Mouse (Mus musculus) forebrain, embryonic 13.5 days (tissue): Measurements from ENCODE around the gene Grid2ip. TPM values are rescaled to one million over a fixed set of nuclear protein-coding genes. Genes with fewer than 3 reads are reported as not detected.

Experiments used
- ATAC-seq: fragments of 200-750 bp; cut with Nextera tagmentation; 2 replicates; pipeline ENCODE4 v1.8.0; 2017
- H3K27ac ChIP-seq: fragments of 300-500 bp; sonication (generic); 2 replicates; pipeline ENCODE4 v1.5.1; 2015; ENCODE audit warnings: inconsistent platforms, mild to moderate bottlenecking, moderate library complexity
- H3K27me3 ChIP-seq: fragments of 300-500 bp; sonication (generic); 2 replicates; pipeline ENCODE4 v1.6.1; 2015; ENCODE audit warnings: mild to moderate bottlenecking, inconsistent platforms
- H3K36me3 ChIP-seq: fragments of 300-500 bp; sonication (generic); 2 replicates; pipeline ENCODE4 v1.6.1; 2015; ENCODE audit warnings: mild to moderate bottlenecking, inconsistent platforms; ENCODE audit not compliant: poor library complexity, severe bottlenecking
- H3K4me1 ChIP-seq: fragments of 300-500 bp; sonication (generic); 2 replicates; pipeline ENCODE4 v1.6.1; 2015; ENCODE audit warnings: inconsistent platforms
- H3K4me2 ChIP-seq: fragments of 300-500 bp; sonication (generic); 2 replicates; pipeline ENCODE4 v1.6.1; 2015; ENCODE audit warnings: inconsistent platforms, mild to moderate bottlenecking, moderate library complexity
- H3K4me3 ChIP-seq: fragments of 300-500 bp; sonication (generic); 2 replicates; pipeline ENCODE4 v1.5.1; 2015; ENCODE audit warnings: mild to moderate bottlenecking, inconsistent platforms
- H3K9ac ChIP-seq: fragments of 300-500 bp; sonication (generic); 2 replicates; pipeline ENCODE4 v1.6.1; 2015; ENCODE audit warnings: mild to moderate bottlenecking, inconsistent platforms
- H3K9me3 ChIP-seq: fragments of 300-500 bp; sonication (generic); replicated peaks from 2 replicates; pipeline ENCODE4 v1.6.1; 2016; ENCODE audit warnings: inconsistent platforms
- WGBS: fragments of 180-500 bp; shearing (Covaris S2); methylation state at CpG from one replicate; pipeline ENCODE4 v1.1.7; 2015; 5-methylcytosine and 5-hydroxymethylcytosine counted together
- polyA plus RNA-seq: library from polyadenylated mRNA; unstranded; fragments of >200 nt; fragmentation: Nextera tagmentation; extraction: Ambion mirVana; gene quantifications from 2 replicates; pipeline ENCODE4 v1.2.1, GENCODE M21; 2015

The Grid2ip gene
- polyA plus RNA-seq, 1 experiment from 2014 or later = 0.23 TPM

DNA sequence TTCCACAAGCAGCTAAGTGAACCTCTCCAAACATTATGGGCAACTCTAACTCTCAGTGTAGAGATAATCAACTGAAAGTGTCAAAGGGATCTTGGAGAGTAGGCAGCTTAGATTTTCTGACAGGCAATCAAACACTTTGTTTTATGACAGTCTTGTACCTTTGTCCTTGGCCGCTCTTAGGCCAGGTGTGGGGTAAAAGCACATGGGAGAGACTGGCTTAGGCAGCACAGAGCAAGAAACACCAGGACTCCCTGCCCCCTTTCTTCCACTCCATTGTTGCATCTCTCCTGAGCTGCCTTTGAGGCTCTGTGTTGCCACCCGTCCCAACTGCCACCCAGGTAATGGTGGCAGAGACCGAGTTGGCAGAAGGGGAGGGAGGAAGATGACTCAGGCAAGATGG, 84.2 kb downstream of the Grid2ip start:
- no peak for ATAC-seq

GRCm38 (mm10) chr5:143441753-143442152, 84.6 kb downstream of the Grid2ip start:
- no peak overlapping the region for H3K9ac ChIP-seq
- no peaks in the 10 kb centered on the region for H3K9me3 ChIP-seq
- no peaks in the 10 kb centered on the region for H3K36me3 ChIP-seq
- 88% methylated on average over 12 of the region's 12 CpGs for WGBS
- H3K4me1 ChIP-seq = no peaks in the 10 kb centered on the region
- no peak overlapping the region for H3K4me2 ChIP-seq
- H3K27me3 ChIP-seq = no peaks in the 10 kb centered on the region
- no peak overlapping the region for H3K27ac ChIP-seq
- ATAC-seq = no peak
- H3K4me3 ChIP-seq = no peak overlapping the region

More for the DNA sequence above, 84.2 kb downstream of the Grid2ip start:
- H3K9me3 ChIP-seq = no peaks in the 10 kb centered on the region
- H3K4me3 ChIP-seq = no peak overlapping the region
- H3K4me1 ChIP-seq = no peaks in the 10 kb centered on the region
- no peak overlapping the region for H3K27ac ChIP-seq
- H3K27me3 ChIP-seq = no peaks in the 10 kb centered on the region
- H3K36me3 ChIP-seq = no peaks in the 10 kb centered on the region
- 77% methylated on average over 3 of the region's 3 CpGs for WGBS
- H3K4me2 ChIP-seq = no peak overlapping the region
- no peak overlapping the region for H3K9ac ChIP-seq

Other genes starting within 250 kb of the Grid2ip start
- 36.7 and 38.4 TPM in 2 replicates for gene Rnf216, start 244.3 kb upstream of the Grid2ip start, polyA plus RNA-seq
- 0.05 TPM in 1 of 2 replicates, not detected in the other for gene Olfr718-ps1, start 209.8 kb upstream of the Grid2ip start, polyA plus RNA-seq
- gene Rbak, start 176.6 kb upstream of the Grid2ip start, polyA plus RNA-seq = 14.9 and 15.7 TPM in 2 replicates
- gene Spdye4b, start 176.3 kb upstream of the Grid2ip start, polyA plus RNA-seq = not detected in 2 replicates
- not detected in 2 replicates for gene Spdye4a, start 130.4 kb upstream of the Grid2ip start, polyA plus RNA-seq
- 22.7 and 23.5 TPM in 2 replicates for gene Zfp12, start 122.2 kb upstream of the Grid2ip start, polyA plus RNA-seq
- 5.8 and 6.1 TPM in 2 replicates for gene Zfp316, start 87.3 kb upstream of the Grid2ip start, polyA plus RNA-seq
- not detected in 2 replicates for gene Zfp853, start 63.7 kb upstream of the Grid2ip start, polyA plus RNA-seq
- 50.0 and 51.5 TPM in 2 replicates for gene E130309D02Rik, start 42.0 kb upstream of the Grid2ip start, polyA plus RNA-seq
- gene Zdhhc4, start 28.1 kb upstream of the Grid2ip start, polyA plus RNA-seq = 68.4 and 78.9 TPM in 2 replicates
- gene Kdelr2, start 46.5 kb downstream of the Grid2ip start, polyA plus RNA-seq = 146 and 148 TPM in 2 replicates
- 13.5 and 13.6 TPM in 2 replicates for gene Daglb, start 107.2 kb downstream of the Grid2ip start, polyA plus RNA-seq
- 322 and 336 TPM in 2 replicates for gene Rac1, start 170.7 kb downstream of the Grid2ip start, polyA plus RNA-seq